Mouse (Mus musculus): ENCODE results near the gene S100a10. TPM values are rescaled to one million over a fixed set of nuclear protein-coding genes. Genes with fewer than 3 reads are reported as not detected.

Gene S100a10
- 99.3 and 121 TPM in 2 replicates for polyA plus RNA-seq (2012; rRNA removed)

- TF ChIP-seq CTCF (IDR thresholded peaks at IDR 0.05; ENCODE audit: borderline replicate concordance, control insufficient read depth, extremely low read depth, insufficient read depth, low read length, poor library complexity) = no peak
- TF ChIP-seq POLR2A (IDR thresholded peaks at IDR 0.05; ENCODE audit: control insufficient read depth, extremely low read depth, insufficient read depth, low read length, poor library complexity) = peak; percentile 56
These were observed at the start of gene S100a10 for GRCm38 (mm10) chr3:93554981-93555877. Gene S100a10, plus strand, starts transcription at chr3:93555080.

DNA sequence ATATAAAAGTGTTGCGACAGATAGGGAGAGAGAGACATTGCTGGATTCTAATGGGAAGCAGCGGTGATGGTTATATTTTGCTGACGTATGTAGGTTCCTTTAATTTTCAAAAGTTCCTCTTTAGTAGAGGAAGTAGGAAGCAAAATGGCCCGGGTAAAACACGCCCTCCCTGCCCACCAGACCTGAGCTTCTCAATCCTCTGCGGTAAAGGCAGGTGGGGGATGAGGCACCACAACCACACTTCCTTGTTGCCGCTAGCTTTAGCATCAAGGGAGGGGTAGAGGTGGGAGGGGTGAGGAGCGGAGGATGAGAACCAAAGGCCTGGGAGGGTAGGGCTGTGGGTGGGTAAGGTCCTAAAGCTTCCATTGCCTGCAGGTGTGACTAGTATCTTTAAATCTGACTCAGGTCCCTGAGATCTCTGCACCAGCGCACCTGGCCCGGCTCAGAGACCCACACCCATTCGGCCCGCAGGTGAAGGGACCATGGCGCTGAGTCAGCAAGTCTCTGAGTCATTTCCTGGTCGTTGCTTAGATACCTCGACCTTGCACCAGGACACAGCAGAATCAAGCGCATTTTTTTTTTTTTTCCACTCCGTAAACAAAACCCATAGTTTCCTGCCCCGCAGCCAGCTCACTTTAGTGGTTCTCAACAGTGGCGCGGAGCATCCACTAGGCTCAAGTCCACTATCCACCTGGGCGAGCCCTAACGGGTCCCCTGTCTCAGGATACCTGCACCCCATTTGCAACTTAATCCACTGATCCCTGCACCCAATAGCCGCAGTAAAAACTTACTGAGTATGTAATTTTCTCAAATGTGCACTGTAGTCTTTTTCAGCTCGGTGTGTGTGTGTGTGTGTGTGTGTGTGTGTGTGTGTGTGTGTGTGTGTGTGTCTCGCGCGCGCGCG, 48.7 kb upstream of the S100a10 start:
- H3K27ac ChIP-seq (ENCODE audit: control insufficient read depth, insufficient read depth, low read length) = peak overlapping the region; percentile 93
- WGBS = 13% methylated on average over 30 of the region's 30 CpGs
- peak overlapping the region; percentile 45 for H3K4me3 ChIP-seq (ENCODE audit: control insufficient read depth, insufficient read depth, low read length)
- H3K36me3 ChIP-seq (ENCODE audit: control insufficient read depth, insufficient read depth, low read length) = no peaks in the 10 kb centered on the region
- TF ChIP-seq CTCF (IDR thresholded peaks at IDR 0.05; ENCODE audit: borderline replicate concordance, control insufficient read depth, extremely low read depth, insufficient read depth, low read length, poor library complexity) (peak; percentile 53; the same call in 1 of the 2 replicates), POLR2A (IDR thresholded peaks at IDR 0.05; ENCODE audit: control insufficient read depth, extremely low read depth, insufficient read depth, low read length, poor library complexity) (no peak)
- H3K4me1 ChIP-seq (replicated peaks; ENCODE audit: control insufficient read depth, insufficient read depth, low read length) = peaks cover 8% of the 10 kb centered on the region
- no peaks in the 10 kb centered on the region for H3K27me3 ChIP-seq (ENCODE audit: control insufficient read depth, insufficient read depth, low read length)
- peak; percentile 92 for DNase-seq

More at GRCm38 (mm10) chr3:93554981-93555877, at the start of gene S100a10:
- DNase-seq = peak; percentile 80
- Histone ChIP-seq H3K4me1 (replicated peaks; ENCODE audit: control insufficient read depth, insufficient read depth, low read length) (peaks cover 34% of the 10 kb centered on the region), H3K27ac (ENCODE audit: control insufficient read depth, insufficient read depth, low read length) (peak within 1 kb of the TSS; percentile 81), H3K36me3 (ENCODE audit: control insufficient read depth, insufficient read depth, low read length) (no peaks in the 10 kb centered on the region), H3K4me3 (ENCODE audit: control insufficient read depth, insufficient read depth, low read length) (peak within 1 kb of the TSS; percentile 90), H3K27me3 (ENCODE audit: control insufficient read depth, insufficient read depth, low read length) (no peaks in the 10 kb centered on the region)
- WGBS = 1% methylated on average over 39 of the region's 39 CpGs

DNA sequence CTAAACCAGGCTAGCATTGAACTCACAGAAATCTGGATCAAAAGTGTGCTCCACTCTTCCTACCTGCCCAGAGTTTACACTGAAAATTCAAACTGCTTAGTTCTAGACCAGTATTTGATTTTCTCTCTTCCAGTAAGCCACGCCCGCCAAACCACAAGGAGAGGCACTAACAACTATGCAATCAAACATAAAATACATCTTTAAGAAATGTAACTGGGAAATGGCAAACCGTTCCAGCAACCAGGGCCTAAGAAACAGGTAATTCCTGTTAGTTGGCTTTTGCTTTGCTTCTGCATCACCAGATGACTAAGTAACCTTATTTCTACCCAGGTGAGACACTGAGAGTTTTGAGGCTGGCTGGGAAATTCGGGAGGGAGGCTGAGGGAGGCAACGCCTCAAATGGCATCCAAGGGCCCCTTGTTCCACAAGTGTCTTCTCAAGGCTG, 48.0 kb upstream of the S100a10 start:
- no peak for TF ChIP-seq POLR2A (IDR thresholded peaks at IDR 0.05; ENCODE audit: control insufficient read depth, extremely low read depth, insufficient read depth, low read length, poor library complexity)
- no peak for TF ChIP-seq CTCF (IDR thresholded peaks at IDR 0.05; ENCODE audit: borderline replicate concordance, control insufficient read depth, extremely low read depth, insufficient read depth, low read length, poor library complexity)
- H3K27ac ChIP-seq (ENCODE audit: control insufficient read depth, insufficient read depth, low read length) = peak overlapping the region; percentile 93
- no peaks in the 10 kb centered on the region for H3K27me3 ChIP-seq (ENCODE audit: control insufficient read depth, insufficient read depth, low read length)
- H3K36me3 ChIP-seq (ENCODE audit: control insufficient read depth, insufficient read depth, low read length) = no peaks in the 10 kb centered on the region
- 45% methylated on average over 5 of the region's 5 CpGs for WGBS
- peak; percentile 27 for DNase-seq
- no peak overlapping the region for H3K4me3 ChIP-seq (ENCODE audit: control insufficient read depth, insufficient read depth, low read length)
- peaks cover 8% of the 10 kb centered on the region for H3K4me1 ChIP-seq (replicated peaks; ENCODE audit: control insufficient read depth, insufficient read depth, low read length)

DNA sequence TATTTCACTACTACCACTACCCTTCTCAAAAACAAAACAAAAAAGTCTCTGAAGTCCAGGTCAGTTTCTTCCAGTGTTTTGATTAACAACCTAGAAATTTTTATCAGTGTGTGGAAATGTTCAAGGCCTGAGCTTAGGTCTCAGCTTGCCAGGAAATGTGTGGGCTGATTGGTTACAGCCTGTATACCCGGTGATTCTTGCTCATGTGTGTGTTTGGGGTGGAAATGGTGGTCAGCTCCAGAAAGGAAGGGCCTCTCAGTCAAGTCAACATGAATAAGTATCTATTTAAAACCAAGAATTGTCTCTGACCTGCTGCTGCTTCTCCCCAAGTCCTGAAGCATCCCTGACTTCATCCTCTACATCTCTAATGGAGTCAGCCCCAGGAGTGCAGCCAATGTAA, 45.6 kb upstream of the S100a10 start:
- 15% methylated on average over 1 of the region's 1 CpGs for WGBS
- Histone ChIP-seq H3K27ac (ENCODE audit: control insufficient read depth, insufficient read depth, low read length) (no peak overlapping the region), H3K4me3 (ENCODE audit: control insufficient read depth, insufficient read depth, low read length) (no peak overlapping the region), H3K36me3 (ENCODE audit: control insufficient read depth, insufficient read depth, low read length) (no peaks in the 10 kb centered on the region), H3K27me3 (ENCODE audit: control insufficient read depth, insufficient read depth, low read length) (no peaks in the 10 kb centered on the region), H3K4me1 (replicated peaks; ENCODE audit: control insufficient read depth, insufficient read depth, low read length) (peaks cover 8% of the 10 kb centered on the region)
- TF ChIP-seq CTCF (IDR thresholded peaks at IDR 0.05; ENCODE audit: borderline replicate concordance, control insufficient read depth, extremely low read depth, insufficient read depth, low read length, poor library complexity) (no peak), POLR2A (IDR thresholded peaks at IDR 0.05; ENCODE audit: control insufficient read depth, extremely low read depth, insufficient read depth, low read length, poor library complexity) (no peak)
- DNase-seq = no peak

GRCm38 (mm10) chr3:93511036-93511435, 43.8 kb upstream of the S100a10 start:
- no peaks in the 10 kb centered on the region for H3K27me3 ChIP-seq (ENCODE audit: control insufficient read depth, insufficient read depth, low read length)
- no peak overlapping the region for H3K27ac ChIP-seq (ENCODE audit: control insufficient read depth, insufficient read depth, low read length)
- no peak for TF ChIP-seq POLR2A (IDR thresholded peaks at IDR 0.05; ENCODE audit: control insufficient read depth, extremely low read depth, insufficient read depth, low read length, poor library complexity)
- TF ChIP-seq CTCF (IDR thresholded peaks at IDR 0.05; ENCODE audit: borderline replicate concordance, control insufficient read depth, extremely low read depth, insufficient read depth, low read length, poor library complexity) = no peak
- H3K36me3 ChIP-seq (ENCODE audit: control insufficient read depth, insufficient read depth, low read length) = no peaks in the 10 kb centered on the region
- H3K4me1 ChIP-seq (replicated peaks; ENCODE audit: control insufficient read depth, insufficient read depth, low read length) = peaks cover 8% of the 10 kb centered on the region
- WGBS = 92% methylated on average over 1 of the region's 1 CpGs
- no peak overlapping the region for H3K4me3 ChIP-seq (ENCODE audit: control insufficient read depth, insufficient read depth, low read length)
- DNase-seq = no peak

DNA sequence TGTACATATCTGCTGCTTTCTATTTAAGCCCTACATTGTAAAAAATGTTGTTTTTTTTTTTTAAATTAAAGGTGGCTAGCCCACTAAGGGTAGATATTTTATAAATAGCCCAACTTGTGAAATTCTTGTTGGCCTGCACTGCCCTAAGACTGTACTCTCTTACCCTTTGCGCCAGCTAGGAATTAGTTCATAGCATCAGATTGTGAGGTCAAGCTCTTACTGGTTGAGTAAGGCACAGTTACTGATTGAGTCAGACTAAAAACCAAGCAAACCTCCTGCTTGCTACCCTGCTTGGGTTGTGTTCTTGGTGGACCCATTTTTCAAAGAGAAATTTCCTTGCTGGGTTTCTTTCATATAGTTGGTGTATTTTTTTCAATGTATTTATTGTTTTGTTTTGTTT, 43.1 kb upstream of the S100a10 start:
- DNase-seq = no peak
- TF ChIP-seq POLR2A (IDR thresholded peaks at IDR 0.05; ENCODE audit: control insufficient read depth, extremely low read depth, insufficient read depth, low read length, poor library complexity) = no peak
- no peak for TF ChIP-seq CTCF (IDR thresholded peaks at IDR 0.05; ENCODE audit: borderline replicate concordance, control insufficient read depth, extremely low read depth, insufficient read depth, low read length, poor library complexity)

More for the DNA sequence above, 43.1 kb upstream of the S100a10 start:
- peaks cover 3% of the 10 kb centered on the region for H3K4me1 ChIP-seq (replicated peaks; ENCODE audit: control insufficient read depth, insufficient read depth, low read length)
- H3K36me3 ChIP-seq (ENCODE audit: control insufficient read depth, insufficient read depth, low read length) = no peaks in the 10 kb centered on the region
- no peak overlapping the region for H3K4me3 ChIP-seq (ENCODE audit: control insufficient read depth, insufficient read depth, low read length)
- no peaks in the 10 kb centered on the region for H3K27me3 ChIP-seq (ENCODE audit: control insufficient read depth, insufficient read depth, low read length)
- WGBS = 98% methylated on average over 1 of the region's 1 CpGs
- H3K27ac ChIP-seq (ENCODE audit: control insufficient read depth, insufficient read depth, low read length) = no peak overlapping the region

Data from thymus, adult 2 months (tissue).